Mouse (Mus musculus): ENCODE data around the gene Dcaf5. TPM values are rescaled to one million over a fixed set of nuclear protein-coding genes. Genes with fewer than 3 reads are reported as not detected.

Dcaf5 gene
- polyA plus RNA-seq, 1 experiment from 2014 or later, result 12.3 TPM

- ATAC-seq (ENCODE audit: low read depth), result no peak
- Histone ChIP-seq H3K4me3 (ENCODE audit: low read depth, low read length) (no peak overlapping the region), H3K36me3 (ENCODE audit: control insufficient read depth, insufficient read depth, low read length) (peaks cover 60% of the 10 kb centered on the region), H3K9ac (ENCODE audit: low read depth, low read length) (no peak overlapping the region), H3K9me3 (ENCODE audit: control insufficient read depth, low read length) (no peaks in the 10 kb centered on the region), H3K27ac (replicated peaks; ENCODE audit: low read depth, low read length) (peak overlapping the region; percentile 68), H3K4me2 (ENCODE audit: low read depth, low read length) (no peak overlapping the region), H3K27me3 (replicated peaks; ENCODE audit: control insufficient read depth, insufficient read depth, low read length) (no peaks in the 10 kb centered on the region), H3K4me1 (ENCODE audit: control insufficient read depth, insufficient read depth, low read length) (no peaks in the 10 kb centered on the region)
- DNase-seq (ENCODE audit: low spot score), result no peak
- 71% methylated on average over 4 of the region's 4 CpGs for WGBS
Observed at GRCm38 (mm10) chr12:80379393-80379792, 57.0 kb downstream of the Dcaf5 start.

GRCm38 (mm10) chr12:80377604-80378003, 58.8 kb downstream of the Dcaf5 start:
- no peak overlapping the region for H3K4me3 ChIP-seq (ENCODE audit: low read depth, low read length)
- DNase-seq (ENCODE audit: low spot score) (peak; percentile 83), ATAC-seq (ENCODE audit: low read depth) (no peak)
- H3K27ac ChIP-seq (replicated peaks; ENCODE audit: low read depth, low read length), result no peak overlapping the region
- 19% methylated on average over 1 of the region's 1 CpGs for WGBS
- H3K4me1 ChIP-seq (ENCODE audit: control insufficient read depth, insufficient read depth, low read length), result no peaks in the 10 kb centered on the region
- no peaks in the 10 kb centered on the region for H3K27me3 ChIP-seq (replicated peaks; ENCODE audit: control insufficient read depth, insufficient read depth, low read length)
- no peak overlapping the region for H3K9ac ChIP-seq (ENCODE audit: low read depth, low read length)
- no peak overlapping the region for H3K4me2 ChIP-seq (ENCODE audit: low read depth, low read length)
- no peaks in the 10 kb centered on the region for H3K9me3 ChIP-seq (ENCODE audit: control insufficient read depth, low read length)
- H3K36me3 ChIP-seq (ENCODE audit: control insufficient read depth, insufficient read depth, low read length), result peaks cover 58% of the 10 kb centered on the region

DNA sequence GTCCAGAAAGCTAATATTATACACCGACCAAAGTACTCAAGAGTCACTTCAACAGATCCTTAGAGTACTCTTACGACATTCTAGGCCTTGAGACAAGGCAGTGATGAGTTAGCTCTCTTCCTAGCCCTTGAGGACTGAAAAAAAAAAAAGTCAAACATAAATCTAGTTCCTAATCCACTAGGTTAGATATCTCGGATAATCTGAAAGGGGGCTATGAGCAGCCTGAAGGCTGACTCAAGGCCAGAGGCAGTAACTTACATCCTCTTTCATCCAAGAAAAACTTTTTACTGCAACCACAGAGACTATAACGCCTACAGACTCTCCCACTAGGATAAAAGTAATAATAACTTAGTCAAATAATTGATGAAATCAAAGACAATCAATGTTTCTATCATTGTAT, 60.7 kb downstream of the Dcaf5 start:
- Histone ChIP-seq H3K27me3 (replicated peaks; ENCODE audit: control insufficient read depth, insufficient read depth, low read length) (no peaks in the 10 kb centered on the region), H3K4me2 (ENCODE audit: low read depth, low read length) (no peak overlapping the region), H3K4me3 (ENCODE audit: low read depth, low read length) (no peak overlapping the region), H3K36me3 (ENCODE audit: control insufficient read depth, insufficient read depth, low read length) (peaks cover 56% of the 10 kb centered on the region), H3K9ac (ENCODE audit: low read depth, low read length) (no peak overlapping the region), H3K9me3 (ENCODE audit: control insufficient read depth, low read length) (no peaks in the 10 kb centered on the region), H3K4me1 (ENCODE audit: control insufficient read depth, insufficient read depth, low read length) (no peaks in the 10 kb centered on the region), H3K27ac (replicated peaks; ENCODE audit: low read depth, low read length) (no peak overlapping the region)
- no peak for DNase-seq (ENCODE audit: low spot score)
- WGBS, result 87% methylated on average over 4 of the region's 4 CpGs
- no peak for ATAC-seq (ENCODE audit: low read depth)

DNA sequence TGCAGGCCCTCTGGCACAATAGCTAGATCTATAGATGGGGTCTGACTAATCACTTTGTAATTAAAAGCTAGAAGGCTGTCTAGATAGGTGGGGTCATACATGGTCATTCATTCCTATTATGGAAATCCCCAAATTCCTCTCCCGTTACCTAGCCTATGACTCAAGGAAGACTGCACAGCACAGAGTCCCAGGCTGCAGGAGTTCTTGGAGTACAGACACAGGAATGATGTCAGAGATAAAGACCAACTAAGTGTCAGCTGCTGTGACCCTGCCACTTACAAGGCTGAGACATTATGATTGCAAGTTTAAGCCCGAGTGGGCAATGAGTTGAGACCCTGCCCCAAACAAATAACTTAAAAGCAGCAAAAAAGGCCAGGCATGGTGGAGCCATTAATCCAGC, 61.7 kb downstream of the Dcaf5 start:
- WGBS, result 77% methylated on average over 2 of the region's 2 CpGs
- H3K9ac ChIP-seq (ENCODE audit: low read depth, low read length), result no peak overlapping the region
- H3K4me1 ChIP-seq (ENCODE audit: control insufficient read depth, insufficient read depth, low read length), result no peaks in the 10 kb centered on the region
- H3K27me3 ChIP-seq (replicated peaks; ENCODE audit: control insufficient read depth, insufficient read depth, low read length), result no peaks in the 10 kb centered on the region
- no peak overlapping the region for H3K27ac ChIP-seq (replicated peaks; ENCODE audit: low read depth, low read length)
- no peaks in the 10 kb centered on the region for H3K9me3 ChIP-seq (ENCODE audit: control insufficient read depth, low read length)
- no peak overlapping the region for H3K4me3 ChIP-seq (ENCODE audit: low read depth, low read length)
- no peak overlapping the region for H3K4me2 ChIP-seq (ENCODE audit: low read depth, low read length)
- H3K36me3 ChIP-seq (ENCODE audit: control insufficient read depth, insufficient read depth, low read length), result peaks cover 57% of the 10 kb centered on the region
- DNase-seq (ENCODE audit: low spot score), result no peak
- ATAC-seq (ENCODE audit: low read depth), result no peak

- Histone ChIP-seq H3K4me3 (ENCODE audit: low read depth, low read length) (no peak overlapping the region), H3K4me2 (ENCODE audit: low read depth, low read length) (no peak overlapping the region), H3K4me1 (ENCODE audit: control insufficient read depth, insufficient read depth, low read length) (no peaks in the 10 kb centered on the region), H3K36me3 (ENCODE audit: control insufficient read depth, insufficient read depth, low read length) (peaks cover 46% of the 10 kb centered on the region), H3K9ac (ENCODE audit: low read depth, low read length) (no peak overlapping the region), H3K27me3 (replicated peaks; ENCODE audit: control insufficient read depth, insufficient read depth, low read length) (no peaks in the 10 kb centered on the region), H3K27ac (replicated peaks; ENCODE audit: low read depth, low read length) (no peak overlapping the region), H3K9me3 (ENCODE audit: control insufficient read depth, low read length) (no peaks in the 10 kb centered on the region)
- WGBS, result 95% methylated on average over 7 of the region's 8 CpGs
- no peak for ATAC-seq (ENCODE audit: low read depth)
- no peak for DNase-seq (ENCODE audit: low spot score)
Observed at GRCm38 (mm10) chr12:80372946-80373345, 63.5 kb downstream of the Dcaf5 start.

- Histone ChIP-seq H3K27ac (replicated peaks; ENCODE audit: low read depth, low read length) (no peak overlapping the region; the same call in 1 of the 2 replicates), H3K4me3 (ENCODE audit: low read depth, low read length) (no peak overlapping the region), H3K36me3 (ENCODE audit: control insufficient read depth, insufficient read depth, low read length) (peaks cover 26% of the 10 kb centered on the region), H3K4me2 (ENCODE audit: low read depth, low read length) (no peak overlapping the region), H3K9me3 (ENCODE audit: control insufficient read depth, low read length) (no peaks in the 10 kb centered on the region), H3K9ac (ENCODE audit: low read depth, low read length) (no peak overlapping the region), H3K27me3 (replicated peaks; ENCODE audit: control insufficient read depth, insufficient read depth, low read length) (no peaks in the 10 kb centered on the region), H3K4me1 (ENCODE audit: control insufficient read depth, insufficient read depth, low read length) (peaks cover 17% of the 10 kb centered on the region)
- 80% methylated on average over 4 of the region's 4 CpGs for WGBS
- ATAC-seq (ENCODE audit: low read depth) (no peak), DNase-seq (ENCODE audit: low spot score) (no peak)
Observed at GRCm38 (mm10) chr12:80367227-80367626, 69.2 kb downstream of the Dcaf5 start.

- 24% methylated on average over 3 of the region's 3 CpGs for WGBS
- Histone ChIP-seq H3K4me1 (ENCODE audit: control insufficient read depth, insufficient read depth, low read length) (peaks cover 17% of the 10 kb centered on the region), H3K9me3 (ENCODE audit: control insufficient read depth, low read length) (no peaks in the 10 kb centered on the region), H3K36me3 (ENCODE audit: control insufficient read depth, insufficient read depth, low read length) (peaks cover 26% of the 10 kb centered on the region), H3K4me3 (ENCODE audit: low read depth, low read length) (no peak overlapping the region), H3K9ac (ENCODE audit: low read depth, low read length) (no peak overlapping the region), H3K27ac (replicated peaks; ENCODE audit: low read depth, low read length) (peak overlapping the region; percentile 82), H3K27me3 (replicated peaks; ENCODE audit: control insufficient read depth, insufficient read depth, low read length) (no peaks in the 10 kb centered on the region), H3K4me2 (ENCODE audit: low read depth, low read length) (peak overlapping the region; percentile 23)
- ATAC-seq (ENCODE audit: low read depth) (peak; percentile 93), DNase-seq (ENCODE audit: low spot score) (peak; percentile 92)
Observed at GRCm38 (mm10) chr12:80366004-80366480, 70.4 kb downstream of the Dcaf5 start.

- Histone ChIP-seq H3K9me3 (ENCODE audit: control insufficient read depth, low read length) (no peaks in the 10 kb centered on the region), H3K9ac (ENCODE audit: low read depth, low read length) (no peak overlapping the region), H3K36me3 (ENCODE audit: control insufficient read depth, insufficient read depth, low read length) (peaks cover 26% of the 10 kb centered on the region), H3K27me3 (replicated peaks; ENCODE audit: control insufficient read depth, insufficient read depth, low read length) (no peaks in the 10 kb centered on the region), H3K4me1 (ENCODE audit: control insufficient read depth, insufficient read depth, low read length) (peaks cover 21% of the 10 kb centered on the region), H3K4me2 (ENCODE audit: low read depth, low read length) (peak overlapping the region; percentile 23), H3K4me3 (ENCODE audit: low read depth, low read length) (no peak overlapping the region), H3K27ac (replicated peaks; ENCODE audit: low read depth, low read length) (peak overlapping the region; percentile 82)
- ATAC-seq (ENCODE audit: low read depth), result no peak
- no peak for DNase-seq (ENCODE audit: low spot score)
- WGBS, result 63% methylated on average over 3 of the region's 3 CpGs
Observed at GRCm38 (mm10) chr12:80365345-80365744, 71.1 kb downstream of the Dcaf5 start.

GRCm38 (mm10) chr12:80361655-80362054, 74.7 kb downstream of the Dcaf5 start:
- H3K4me1 ChIP-seq (ENCODE audit: control insufficient read depth, insufficient read depth, low read length), result peaks cover 21% of the 10 kb centered on the region
- no peak for DNase-seq (ENCODE audit: low spot score)
- peaks cover 28% of the 10 kb centered on the region for H3K36me3 ChIP-seq (ENCODE audit: control insufficient read depth, insufficient read depth, low read length)
- no peaks in the 10 kb centered on the region for H3K9me3 ChIP-seq (ENCODE audit: control insufficient read depth, low read length)
- no peak overlapping the region for H3K4me3 ChIP-seq (ENCODE audit: low read depth, low read length)
- H3K9ac ChIP-seq (ENCODE audit: low read depth, low read length), result no peak overlapping the region
- ATAC-seq (ENCODE audit: low read depth), result no peak
- H3K4me2 ChIP-seq (ENCODE audit: low read depth, low read length), result no peak overlapping the region
- H3K27me3 ChIP-seq (replicated peaks; ENCODE audit: control insufficient read depth, insufficient read depth, low read length), result no peaks in the 10 kb centered on the region
- WGBS, result 62% methylated on average over 1 of the region's 1 CpGs
- H3K27ac ChIP-seq (replicated peaks; ENCODE audit: low read depth, low read length), result no peak overlapping the region
